Mouse (Mus musculus) CD4-positive, CD25-positive, alpha-beta regulatory T cell, adult 2 months (primary cell): ENCODE measurements around the gene Adk.
A peak's percentile ranks its signal among the peaks of the same experiment; 100 is the strongest.

Source experiments
- DNase-seq: peaks from one replicate; pipeline ENCODE4 v3.0.0-alpha.2; 2012; ENCODE audit warnings: low read depth, low spot score

The Adk gene

GRCm38 (mm10) chr14:21052112-21052780 lies at the start of gene Adk, which contains the start of gene Ap3m1:
Gene Adk (plus strand): TSS chr14:21052574.
Gene Ap3m1 (minus strand): TSS chr14:21052508.
- DNase-seq: peak; percentile 97

GRCm38 (mm10) chr14:21013800-21014334 lies 38.5 kb upstream of the Adk start:
- no peak for DNase-seq

GRCm38 (mm10) chr14:21017871-21018270 lies 34.5 kb upstream of the Adk start:
- no peak for DNase-seq

GRCm38 (mm10) chr14:21018977-21019376 lies 33.4 kb upstream of the Adk start:
- DNase-seq: peak; percentile 70

GRCm38 (mm10) chr14:21020435-21020834 lies 31.9 kb upstream of the Adk start:
- DNase-seq: no peak

- no peak for DNase-seq
Measured at GRCm38 (mm10) chr14:21027542-21027941, 24.8 kb upstream of the Adk start.

GRCm38 (mm10) chr14:21029025-21029659 lies 23.2 kb upstream of the Adk start:
- DNase-seq: no peak

- DNase-seq: peak; percentile 92
Measured at GRCm38 (mm10) chr14:21031783-21032511, 20.4 kb upstream of the Adk start.

- peak; percentile 50 for DNase-seq
Measured at GRCm38 (mm10) chr14:21034271-21034670, 18.1 kb upstream of the Adk start.

GRCm38 (mm10) chr14:21034791-21035190 lies 17.6 kb upstream of the Adk start:
- peak; percentile 34 for DNase-seq

- no peak for DNase-seq
Measured at GRCm38 (mm10) chr14:21039077-21039476, 13.3 kb upstream of the Adk start.

- no peak for DNase-seq
Measured at GRCm38 (mm10) chr14:21039623-21040022, 12.8 kb upstream of the Adk start.

GRCm38 (mm10) chr14:21047840-21048239 lies 4.5 kb upstream of the Adk start:
- no peak for DNase-seq

GRCm38 (mm10) chr14:21048879-21049278 lies 3.5 kb upstream of the Adk start:
- peak; percentile 77 for DNase-seq

- peak; percentile 81 for DNase-seq
Measured at GRCm38 (mm10) chr14:21050734-21051133, 1.6 kb upstream of the Adk start.

GRCm38 (mm10) chr14:21051380-21052111 lies 828 bp upstream of the Adk start:
- DNase-seq: no peak

- DNase-seq: no peak
Measured at GRCm38 (mm10) chr14:21052781-21053130, 382 bp downstream of the Adk start.

- DNase-seq: no peak
Measured at GRCm38 (mm10) chr14:21053151-21053550, 777 bp downstream of the Adk start.

- no peak for DNase-seq
Measured at GRCm38 (mm10) chr14:21053586-21053985, 1.2 kb downstream of the Adk start.

GRCm38 (mm10) chr14:21058972-21059371 lies 6.6 kb downstream of the Adk start:
- DNase-seq: no peak

GRCm38 (mm10) chr14:21062766-21063513 lies 10.6 kb downstream of the Adk start:
- no peak for DNase-seq
